In the genomic region with DNA sequence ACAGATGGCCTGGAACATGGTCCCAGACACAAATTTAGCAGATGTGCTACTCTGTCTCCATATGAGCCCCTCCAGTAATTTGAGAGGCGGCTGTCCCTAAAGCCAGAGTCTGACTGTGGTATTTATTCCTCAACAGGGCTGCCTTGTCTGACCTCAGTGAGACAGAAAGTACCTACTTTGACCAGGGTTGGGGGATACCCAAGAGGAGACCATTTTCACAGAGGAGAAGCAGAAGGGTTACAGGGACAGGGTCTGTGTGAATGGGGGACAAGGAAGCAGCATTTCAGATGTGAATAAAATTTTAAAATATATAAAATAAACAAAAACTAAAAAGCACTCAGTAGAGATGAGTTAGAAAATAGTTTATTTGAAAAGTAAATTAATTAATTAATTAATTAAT, we compare ENCODE assay signal across 22 mouse cellular contexts.
"Had no signal": no experiment of that assay in that cellular context is flagged by ENCODE, and none has a peak within 500 bp of the region (broad histone marks: within the 10 kb centered on the region; RNA-seq: fewer than 3 reads in every experiment).

No protein-coding gene starts in this region.

- H3K36me3 ChIP-seq: liver, embryonic 13.5 days; liver, embryonic 15.5 days; lung, embryonic 15.5 days; midbrain, embryonic 12.5 days; midbrain, embryonic 15.5 days; neural tube, embryonic 12.5 days had no signal

- H3K27ac ChIP-seq: liver, embryonic 13.5 days; liver, embryonic 15.5 days; lung, embryonic 15.5 days; macrophage; midbrain, embryonic 12.5 days; midbrain, embryonic 15.5 days; neural tube, embryonic 12.5 days had no signal

- H3K27me3 ChIP-seq: liver, embryonic 13.5 days; liver, embryonic 15.5 days; lung, embryonic 15.5 days; megakaryocyte, embryonic 14.5 days; midbrain, embryonic 12.5 days; midbrain, embryonic 15.5 days; neural tube, embryonic 12.5 days had no signal

- H3K4me3 ChIP-seq: liver, embryonic 13.5 days; liver, embryonic 15.5 days; lung, embryonic 15.5 days; megakaryocyte, embryonic 14.5 days; midbrain, embryonic 12.5 days; midbrain, embryonic 15.5 days; myocyte; neural tube, embryonic 12.5 days had no signal

- H3K4me1 ChIP-seq: liver, embryonic 13.5 days; liver, embryonic 15.5 days; lung, embryonic 15.5 days; megakaryocyte, embryonic 14.5 days; midbrain, embryonic 12.5 days; midbrain, embryonic 15.5 days; neural tube, embryonic 12.5 days had no signal

- H3K9me3 ChIP-seq: liver, embryonic 13.5 days; liver, embryonic 15.5 days; lung, embryonic 15.5 days; megakaryocyte, embryonic 14.5 days; midbrain, embryonic 12.5 days; midbrain, embryonic 15.5 days; neural tube, embryonic 12.5 days had no signal

- H3K9ac ChIP-seq: liver, embryonic 13.5 days; liver, embryonic 15.5 days; liver, postnatal 0 days; lung, embryonic 15.5 days; midbrain, embryonic 12.5 days; midbrain, embryonic 15.5 days; neural tube, embryonic 12.5 days had no signal

- ATAC-seq: liver, postnatal 0 days; lung, postnatal 0 days; midbrain, embryonic 15.5 days had no signal

- DNase-seq: liver, embryonic 13.5 days; liver, postnatal 0 days; lung, adult 2 months; lung, postnatal 14 days; lung, postnatal 36 days; retina, postnatal 1 day; right cerebral cortex, adult 18-20 months; right cerebral cortex, postnatal 25 days; right cerebral cortex, postnatal 4 days; spleen, adult 18-20 months; thymus, adult 18-20 months; thymus, postnatal 14 days; thymus, postnatal 36 days had no signal

- H3K4me2 ChIP-seq: liver, embryonic 13.5 days; liver, embryonic 15.5 days; lung, embryonic 15.5 days; midbrain, embryonic 12.5 days; midbrain, embryonic 15.5 days; neural tube, embryonic 12.5 days had no signal
